Mouse (Mus musculus): ENCODE measurements around the gene Tcf7l2.

DNA sequence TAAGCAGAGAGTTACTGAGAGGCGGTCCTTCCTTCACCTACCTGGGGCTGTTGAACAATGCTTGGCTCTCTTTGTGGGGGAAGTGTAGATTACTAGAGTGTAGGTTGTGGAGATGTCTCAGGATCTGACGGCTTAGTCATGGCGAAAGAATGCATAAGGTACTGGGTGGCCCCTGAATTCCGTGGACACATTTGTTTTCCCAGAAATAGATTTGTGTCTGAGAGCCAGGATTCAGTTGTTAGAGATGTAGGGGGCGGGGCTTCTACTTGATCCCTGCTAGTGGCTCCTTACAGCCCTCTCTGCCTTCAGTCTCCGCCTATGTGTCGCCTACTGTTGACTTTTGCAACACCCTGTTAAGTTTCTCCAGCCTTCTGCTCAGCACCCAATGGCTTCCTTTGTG is 12.7 kb downstream of the Tcf7l2 start:
- TF ChIP-seq CTCF (IDR thresholded peaks at IDR 0.05; ENCODE audit: low read depth) (no peak), EP300 (IDR thresholded peaks at IDR 0.05; ENCODE audit: low read depth) (no peak)

Data from heart, postnatal 0 days (tissue).